Mouse (Mus musculus): ENCODE results near the gene Olfr145.

Olfr145 gene

DNA sequence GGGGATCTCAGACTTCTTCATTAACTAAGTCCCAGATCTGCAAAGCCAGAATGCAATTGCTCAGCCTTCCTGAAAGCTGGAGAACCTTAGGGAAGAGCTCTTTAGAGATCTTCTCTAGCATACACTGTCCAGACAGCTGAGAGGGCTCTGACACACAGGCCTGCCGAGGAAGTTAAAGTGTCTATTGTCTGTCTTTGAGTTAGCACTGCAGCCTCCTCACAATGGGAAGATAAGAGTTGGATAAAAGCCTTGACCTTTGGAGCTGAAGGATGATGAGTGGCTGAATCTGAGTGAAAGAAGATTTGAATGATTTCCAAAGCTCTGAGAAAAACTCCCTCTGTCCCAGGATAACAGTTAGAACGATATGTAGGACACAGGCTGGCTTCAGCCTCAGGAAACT, at the start of gene Olfr145:
Gene Olfr145, plus strand, starts transcription at position 64 of the 400 bp plus-strand sequence.
- no peak for DNase-seq

DNA sequence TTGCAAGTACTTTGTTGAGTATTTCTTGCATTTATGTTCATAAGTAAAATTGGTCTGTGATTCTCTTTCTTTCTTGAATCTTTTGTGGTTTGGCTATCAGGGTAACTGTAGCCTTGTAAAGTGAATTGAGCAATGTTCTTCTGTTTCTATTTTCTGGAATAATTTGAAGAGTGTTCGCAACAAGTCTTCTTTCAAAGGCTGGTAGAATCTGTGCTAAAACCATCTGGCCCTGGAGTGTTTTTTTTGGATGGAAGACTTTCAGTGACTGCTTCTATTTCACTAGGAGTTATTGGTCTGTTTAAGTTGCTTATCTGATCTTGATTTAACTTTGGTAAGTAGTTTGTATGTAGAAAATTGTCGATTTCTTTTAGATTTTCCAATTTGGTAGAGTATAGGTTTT, 47.3 kb upstream of the Olfr145 start:
- DNase-seq, result no peak

DNA sequence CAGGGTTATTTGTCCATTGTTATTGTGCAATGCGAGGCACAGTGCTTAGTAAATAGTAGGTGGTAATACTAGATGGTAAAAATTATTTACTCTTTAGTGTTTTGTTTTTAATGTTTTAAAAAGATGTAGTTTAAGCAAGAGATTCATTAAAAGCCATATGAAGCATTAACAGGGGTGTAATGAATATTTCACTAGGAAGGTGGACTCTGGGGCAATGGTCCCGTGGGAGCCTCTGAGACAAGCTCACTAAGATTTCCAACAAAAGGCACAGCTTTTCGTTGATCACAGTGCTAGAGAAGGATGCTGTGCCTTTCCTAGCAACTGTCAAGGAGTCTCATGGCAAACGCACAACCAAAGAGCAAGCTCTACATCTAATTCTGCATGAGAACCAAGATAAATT, 42.6 kb upstream of the Olfr145 start, which contains the start of gene Olfr877:
Gene Olfr877, plus strand, starts transcription at position 301 of the 400 bp plus-strand sequence.
- no peak for DNase-seq

DNA sequence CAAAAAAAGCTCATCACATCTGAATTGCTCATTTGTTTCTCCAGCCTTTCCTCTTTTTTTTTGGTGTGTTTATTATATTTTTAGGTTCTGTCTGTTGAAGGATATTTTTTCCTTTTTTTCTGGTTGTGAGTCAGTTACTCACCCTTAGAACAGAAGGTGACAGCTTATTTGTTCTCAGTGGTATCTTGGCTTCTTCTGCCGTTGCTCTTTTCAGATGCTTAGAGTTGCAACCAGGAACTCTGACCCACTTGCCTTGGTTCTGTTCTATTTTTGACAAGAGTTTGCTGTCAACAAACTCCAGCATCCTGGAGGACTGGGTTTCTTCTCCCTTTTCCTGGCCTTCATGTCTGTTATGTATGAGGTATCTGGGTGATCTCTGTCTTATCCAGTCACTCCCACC, 33.2 kb upstream of the Olfr145 start:
- DNase-seq, result no peak

DNA sequence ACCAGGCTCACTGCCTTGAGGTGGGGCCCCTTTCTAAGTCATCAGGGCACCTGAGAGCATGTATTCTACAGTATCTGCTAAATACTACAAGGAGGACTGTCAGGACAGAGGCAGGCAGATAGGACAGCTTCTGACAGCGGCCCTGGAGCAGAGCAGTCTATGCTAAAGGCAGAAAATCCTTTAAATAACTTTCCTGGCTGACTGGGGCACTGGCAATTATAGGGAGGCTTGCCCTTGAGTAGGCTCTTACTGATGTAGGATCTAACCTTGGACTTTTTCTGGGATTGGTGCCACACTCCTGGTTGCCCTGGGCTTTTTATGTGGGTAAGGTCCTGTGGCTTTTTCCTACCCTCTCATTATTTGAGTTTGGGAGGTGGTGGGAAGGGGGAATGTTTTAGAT, 26.3 kb upstream of the Olfr145 start:
- no peak for DNase-seq

DNA sequence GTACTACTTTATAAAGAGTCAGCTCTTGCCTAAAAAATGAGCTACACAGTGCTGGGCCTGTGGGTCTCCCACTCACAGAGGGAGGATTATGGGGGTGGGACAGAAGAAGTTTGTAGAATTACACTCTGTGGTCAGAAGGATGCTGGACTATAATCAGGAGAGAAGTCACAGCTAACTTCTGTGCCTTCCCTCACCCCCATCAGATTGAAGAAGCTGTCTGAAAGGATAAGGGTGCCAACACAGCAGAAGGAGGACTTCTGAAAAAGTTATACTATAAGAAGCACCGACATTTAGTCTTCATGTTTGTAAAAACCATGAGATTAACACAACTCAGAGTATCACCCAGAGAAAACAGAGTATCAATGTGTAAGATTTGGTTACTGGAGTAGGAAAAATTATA, 25.4 kb upstream of the Olfr145 start:
- DNase-seq, result no peak

DNA sequence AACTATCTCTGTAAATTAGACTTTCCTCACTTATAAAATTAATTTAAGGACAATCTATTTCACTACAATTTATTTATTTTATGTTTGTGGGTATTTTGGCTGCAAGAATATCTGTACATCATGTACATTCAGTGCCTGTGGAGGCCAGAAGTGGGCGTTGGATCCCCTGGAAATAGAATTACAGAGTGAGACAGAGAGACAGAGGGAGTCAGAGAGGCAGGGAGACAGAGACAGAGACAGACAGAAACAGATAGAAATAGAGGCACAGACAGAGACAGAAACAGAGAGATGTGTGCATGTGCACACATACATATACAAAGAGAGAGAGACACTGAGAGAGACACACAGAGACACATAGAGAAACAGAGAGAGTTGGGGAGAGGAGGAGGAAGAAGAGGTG, 25.0 kb upstream of the Olfr145 start:
- no peak for DNase-seq

DNA sequence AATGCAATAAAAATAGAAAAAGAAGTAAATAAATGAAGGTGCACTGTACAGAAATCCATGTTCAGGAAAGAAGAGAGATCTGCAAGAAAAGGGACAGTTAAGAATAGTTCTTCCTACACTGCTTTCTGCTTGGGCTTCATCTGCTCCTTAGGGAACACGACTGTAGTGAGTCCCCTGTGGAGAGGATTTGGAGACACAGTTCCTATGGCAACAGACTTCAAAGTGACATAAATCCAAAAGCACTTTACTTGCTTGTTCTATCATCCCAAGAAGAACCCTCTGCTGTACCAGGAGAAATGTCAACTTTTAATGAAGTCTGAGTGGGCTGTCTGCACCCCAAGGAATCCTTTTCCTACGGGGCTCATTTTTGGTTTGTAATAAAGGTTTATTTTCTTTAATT, 5.6 kb upstream of the Olfr145 start:
- no peak for DNase-seq

DNA sequence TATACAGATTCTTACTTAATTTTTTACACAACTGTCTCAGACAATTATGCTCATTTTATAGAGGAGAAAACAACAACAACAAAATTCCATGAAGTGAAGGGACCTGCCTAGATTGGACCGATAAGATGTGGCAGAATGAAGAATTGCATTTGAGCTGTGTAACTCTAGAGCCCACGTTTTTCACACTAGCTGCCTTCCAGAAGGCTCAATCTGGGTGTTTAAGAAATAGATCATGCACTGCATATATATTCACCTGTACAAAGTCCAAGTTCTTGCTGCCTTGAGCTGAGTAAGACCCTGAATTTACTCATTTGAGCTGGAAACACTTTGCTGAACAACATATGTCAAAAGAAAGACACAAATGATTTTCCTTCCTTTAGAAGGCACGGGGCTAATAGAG, 9.0 kb downstream of the Olfr145 start:
- no peak for DNase-seq

DNA sequence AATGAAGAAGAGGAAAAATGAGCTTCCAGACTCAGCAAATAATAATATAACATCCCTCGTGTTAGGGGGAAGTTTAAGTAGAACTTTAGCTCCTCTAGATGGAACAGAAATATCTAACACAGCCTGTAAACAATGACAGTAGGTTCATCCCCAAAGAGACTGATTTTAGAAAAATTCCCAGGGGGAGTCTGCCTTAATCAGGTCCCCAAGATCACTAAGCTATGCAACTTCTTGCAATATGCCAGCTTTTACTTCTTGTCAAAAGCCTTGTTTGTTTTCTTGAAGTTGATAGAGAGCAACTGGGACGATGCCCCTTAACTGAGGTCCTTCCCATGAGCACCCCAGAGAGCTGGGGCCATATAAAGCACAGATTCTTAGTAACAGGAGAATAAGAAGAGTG, 21.0 kb downstream of the Olfr145 start, which contains the start of gene Olfr878:
Gene Olfr878, plus strand, starts transcription at position 301 of the 400 bp plus-strand sequence.
- no peak for DNase-seq

DNA sequence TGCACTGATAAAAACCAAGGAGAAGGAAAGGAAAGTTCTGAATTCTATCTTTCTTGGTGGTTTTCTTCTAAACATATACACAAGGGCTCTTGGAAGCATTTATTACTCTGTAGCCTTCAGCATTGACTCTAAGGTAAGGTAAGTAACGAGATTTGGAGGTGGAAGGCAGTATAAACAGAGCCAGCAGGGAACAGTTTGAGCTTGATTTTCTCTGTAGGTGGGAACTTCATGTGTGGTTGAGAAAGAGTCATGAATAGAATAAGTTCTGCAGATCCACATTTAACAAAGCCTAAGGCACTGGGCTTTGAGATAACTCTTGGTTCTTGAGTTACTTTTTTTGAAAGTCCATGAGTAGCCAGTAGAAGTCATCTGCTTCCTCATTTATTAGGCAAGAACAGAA, 21.5 kb downstream of the Olfr145 start:
- no peak for DNase-seq

DNA sequence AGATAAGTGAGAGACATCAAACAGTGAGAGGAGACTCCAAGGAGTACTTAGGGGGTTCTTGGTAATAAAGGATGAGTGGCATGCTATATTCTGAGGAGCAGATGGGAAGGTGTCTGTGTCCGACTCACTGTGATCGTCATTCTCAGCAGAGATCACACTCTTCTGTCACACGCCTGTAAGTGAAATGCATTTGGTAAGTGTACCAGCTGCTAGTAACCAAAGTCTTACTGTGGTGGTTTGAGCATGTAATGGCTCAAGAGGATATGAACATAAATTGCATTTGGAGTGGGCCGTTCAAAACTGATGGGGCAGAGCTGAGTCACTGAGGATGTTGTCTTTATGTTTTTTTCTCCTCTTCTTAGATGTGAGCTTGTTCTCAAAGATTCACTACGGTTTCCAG, 27.7 kb downstream of the Olfr145 start:
- DNase-seq, result no peak

DNA sequence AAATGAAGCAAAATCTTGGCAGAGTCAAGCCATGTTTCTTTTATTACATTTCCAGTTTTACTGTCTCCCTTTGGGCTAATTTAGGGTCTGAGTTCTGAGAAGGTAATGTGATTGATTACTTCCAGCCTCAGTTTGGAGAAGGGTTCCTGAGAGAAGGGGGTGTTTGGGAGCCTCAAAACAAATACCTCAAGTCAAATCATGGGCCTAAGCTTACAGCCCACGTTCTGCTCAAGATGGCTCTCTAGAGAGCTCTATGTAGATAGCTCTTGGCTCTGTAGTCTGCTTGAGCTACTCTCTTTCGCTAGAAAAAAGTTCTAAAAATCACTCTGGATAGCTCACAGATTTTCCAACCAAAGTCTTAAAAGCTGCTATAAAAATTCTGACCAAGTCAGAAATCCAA, 28.9 kb downstream of the Olfr145 start:
- no peak for DNase-seq

DNA sequence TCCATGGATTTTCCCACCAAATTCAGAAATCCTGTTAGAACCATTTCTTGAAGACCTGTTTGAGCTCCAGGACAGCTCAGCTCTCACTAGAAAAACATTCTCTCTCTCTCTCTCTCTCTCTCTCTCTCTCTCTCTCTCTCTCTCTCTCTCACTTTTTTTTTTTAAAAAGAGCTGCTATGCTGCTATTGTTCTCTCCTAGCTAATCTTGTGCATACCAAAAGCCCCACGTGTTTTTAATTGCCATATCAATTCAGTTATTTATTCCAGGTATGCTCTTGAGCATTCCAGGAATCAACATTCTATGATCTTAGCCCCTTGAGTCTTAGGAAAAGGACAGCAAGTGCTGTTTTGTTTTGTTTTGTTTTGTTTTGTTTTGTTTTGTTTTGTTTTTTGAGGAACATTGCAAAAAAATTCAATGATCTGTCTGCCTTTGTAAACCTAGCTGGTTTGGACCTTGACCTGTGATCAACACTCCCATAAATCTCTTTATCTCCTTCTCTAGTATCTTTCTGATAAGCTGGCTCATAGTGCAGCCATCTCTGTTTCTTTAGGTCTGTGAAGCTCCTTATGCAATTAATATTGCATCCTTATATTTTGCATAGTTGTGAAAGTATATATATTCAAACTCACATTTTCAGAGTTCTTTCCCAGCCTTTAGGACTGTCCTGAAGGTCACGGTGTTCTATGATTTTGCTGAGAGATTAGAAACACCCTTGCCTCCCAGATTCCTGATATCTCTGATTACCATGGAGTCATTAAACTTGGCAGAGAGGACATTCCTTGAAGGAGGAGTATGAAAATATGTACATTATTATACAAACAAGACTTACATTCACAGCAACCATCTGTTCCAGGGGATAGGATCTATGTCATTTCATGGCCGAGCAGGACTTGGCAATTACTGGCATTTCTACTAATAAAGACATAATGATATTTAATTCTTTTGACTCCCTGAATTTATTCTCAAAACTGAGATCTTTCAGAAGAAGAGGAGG, 29.8 kb downstream of the Olfr145 start:
- no peak for DNase-seq

DNA sequence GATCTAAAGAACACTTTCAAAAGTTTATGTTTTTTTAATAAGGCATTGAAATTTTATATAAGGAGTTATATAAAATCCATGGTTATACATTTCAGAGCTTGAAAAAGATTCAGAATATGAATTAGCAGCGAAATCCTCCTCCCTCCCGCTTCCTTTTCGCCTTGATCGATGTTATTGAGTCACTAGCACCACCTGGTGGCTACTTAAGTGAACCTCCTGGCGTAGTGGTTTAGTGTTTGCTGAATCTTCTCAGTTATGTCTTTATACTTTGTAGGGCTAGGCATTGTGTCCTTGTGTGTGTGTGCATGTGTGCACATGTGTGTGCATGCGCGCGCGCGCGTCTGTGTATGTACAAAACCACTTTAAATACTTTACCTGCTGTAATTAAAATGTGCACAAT, 36.0 kb downstream of the Olfr145 start:
- DNase-seq, result peak; percentile 24

DNA sequence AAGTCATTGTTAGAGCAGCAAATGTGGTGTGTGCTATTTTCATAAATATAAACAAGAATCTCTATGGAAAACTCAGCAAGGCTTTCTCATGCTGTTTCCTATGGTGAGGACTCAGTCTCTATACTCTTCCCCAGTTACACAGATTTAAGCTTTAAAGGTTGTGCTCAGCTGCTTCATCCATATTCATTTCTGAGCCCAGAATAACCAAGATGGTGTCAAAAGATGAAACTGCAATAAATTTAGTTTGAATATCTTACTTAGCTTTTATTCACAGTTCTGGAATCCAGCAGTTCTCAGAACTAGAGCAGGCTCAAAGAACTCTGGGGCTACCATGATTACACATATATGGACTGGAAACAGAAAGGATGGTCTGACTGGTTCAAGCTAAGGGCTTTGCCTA, 37.6 kb downstream of the Olfr145 start:
- no peak for DNase-seq

DNA sequence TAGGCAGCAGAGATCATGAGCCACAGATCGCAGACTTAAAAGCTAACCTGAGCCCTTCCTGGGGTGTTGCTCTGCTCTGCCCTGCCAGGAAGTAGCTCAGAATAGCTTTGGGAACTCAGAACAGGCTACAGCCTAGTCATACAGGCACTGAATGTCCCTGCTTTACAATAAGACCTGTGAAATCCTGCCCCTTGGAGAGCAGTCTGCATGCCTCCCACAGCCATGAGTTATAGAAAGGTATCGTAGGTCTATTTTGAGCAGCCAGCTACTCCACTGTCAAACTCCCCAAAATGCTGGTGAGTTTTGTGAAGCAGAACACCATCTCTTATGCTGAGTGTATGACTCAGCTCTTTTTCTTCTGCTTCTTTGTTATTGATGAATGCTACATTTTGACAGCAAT, 44.6 kb downstream of the Olfr145 start:
- no peak for DNase-seq
